Mouse (Mus musculus) right cerebral cortex, postnatal 14 days (tissue): ENCODE measurements around the gene Epyc.
"Not testable (repeated sequence)": the region's sequence is repeated elsewhere in the genome, so short reads cannot be mapped to it uniquely, and the experiment has no call there.

ENCODE experiments used
- DNase-seq: peaks from one replicate; pipeline ENCODE4 v3.0.0; 2022

The Epyc gene

DNA sequence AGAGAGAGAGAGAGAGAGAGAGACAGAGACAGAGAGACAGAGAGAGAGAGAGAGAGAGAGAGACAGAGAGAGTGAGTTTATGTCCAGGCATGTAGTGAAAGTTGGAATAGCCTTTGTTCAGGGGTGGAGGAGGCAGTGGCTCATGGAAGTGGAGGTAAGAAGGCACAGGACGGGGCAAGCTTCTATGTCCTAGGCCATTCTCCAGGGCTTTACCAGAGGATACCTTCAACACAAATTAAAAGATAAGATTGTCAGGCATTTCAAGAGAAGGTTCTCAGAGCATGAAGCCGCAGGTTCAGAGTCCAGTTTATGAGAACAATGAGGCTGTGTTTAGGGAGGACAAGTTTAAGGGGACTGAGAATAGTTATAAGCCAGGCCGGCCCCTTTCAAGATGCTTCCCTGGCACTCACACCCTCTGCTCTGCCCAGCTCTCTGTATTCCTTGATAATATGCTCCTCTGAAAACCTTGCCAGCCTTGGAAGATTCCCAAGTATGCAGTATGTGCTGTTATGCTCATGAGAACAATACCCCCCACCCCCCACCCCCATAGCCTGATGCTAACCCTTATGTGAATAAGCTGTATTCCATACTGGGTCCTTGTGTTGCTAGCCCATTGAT is 71.5 kb downstream of the Epyc start:
- no peak for DNase-seq

GRCm38 (mm10) chr10:97717233-97717632 is 73.4 kb downstream of the Epyc start:
- no peak for DNase-seq

DNA sequence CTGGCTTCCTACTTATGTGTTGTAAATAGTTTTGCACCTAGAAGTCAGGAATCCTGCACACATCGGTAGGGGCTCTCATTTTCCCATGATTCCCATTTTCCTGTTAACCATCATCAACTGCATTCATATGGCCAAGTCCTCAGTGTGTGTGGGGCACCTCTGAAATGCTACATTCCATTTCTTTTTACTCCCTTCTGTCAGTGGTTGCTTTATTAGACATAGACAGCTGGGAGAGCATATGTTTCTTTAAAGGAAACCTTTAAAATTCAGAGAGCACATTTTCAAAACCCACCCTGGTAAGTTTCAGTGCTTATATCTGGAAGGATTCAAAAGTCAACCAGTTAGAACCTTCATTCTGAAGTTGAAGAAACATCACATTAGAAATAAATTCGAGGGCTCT is 74.2 kb downstream of the Epyc start:
- DNase-seq = no peak

DNA sequence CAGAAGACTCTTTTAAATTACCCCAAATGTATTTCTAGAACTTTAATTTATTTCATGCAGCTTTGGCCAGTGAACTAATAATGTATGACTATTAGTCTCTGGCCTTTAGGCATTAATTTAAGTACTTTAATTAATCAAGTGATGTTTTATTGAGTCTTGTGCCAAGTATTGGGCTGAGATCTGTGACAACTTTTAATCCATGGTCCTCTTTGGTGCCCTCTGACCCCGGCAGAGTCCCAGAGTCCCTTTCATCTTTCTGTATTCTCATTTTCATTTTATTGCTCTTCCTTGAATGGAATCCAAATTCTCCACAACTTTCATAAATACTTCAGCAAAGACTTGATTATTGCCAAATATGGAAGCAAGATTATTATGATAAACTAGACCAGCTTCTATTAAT is 76.8 kb downstream of the Epyc start:
- DNase-seq = no peak

DNA sequence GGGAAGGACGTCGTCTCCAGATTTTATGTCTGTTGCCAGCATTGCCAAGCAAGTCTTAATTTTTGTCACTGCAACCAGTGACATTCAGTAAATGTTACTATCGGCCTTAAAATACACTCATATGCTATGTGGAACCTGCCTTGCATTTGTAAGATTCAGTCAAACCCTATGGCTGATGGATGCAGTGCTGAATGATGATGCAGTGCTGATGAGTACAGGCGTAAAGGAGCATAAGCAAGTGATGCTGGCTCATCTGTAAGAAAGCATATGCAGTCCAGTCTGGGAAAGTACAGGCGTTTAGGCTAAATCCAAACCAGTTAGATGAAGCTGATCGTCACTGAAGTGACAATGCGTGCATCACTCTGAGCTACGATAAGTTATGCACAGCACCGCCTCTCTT is 78.8 kb downstream of the Epyc start:
- no peak for DNase-seq

DNA sequence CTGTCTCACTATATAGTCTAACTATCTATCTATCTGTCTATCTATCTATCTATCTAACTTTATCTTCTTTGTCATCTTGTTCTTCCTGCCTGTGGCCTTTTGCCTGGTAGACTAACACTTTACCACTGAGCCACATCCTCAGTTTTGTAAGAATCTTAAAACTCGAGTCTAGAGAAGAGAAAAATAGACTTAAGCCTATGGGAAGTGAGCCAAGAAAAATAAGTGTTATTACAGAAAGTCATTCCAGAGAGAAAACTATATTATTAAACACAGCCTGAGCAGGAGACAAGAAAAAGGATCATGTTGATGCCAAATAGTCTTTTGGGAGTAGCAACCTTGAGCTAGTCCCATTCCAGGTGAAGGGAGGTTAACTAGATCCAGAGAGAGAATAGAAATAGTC is 82.1 kb downstream of the Epyc start:
- DNase-seq = no peak

DNA sequence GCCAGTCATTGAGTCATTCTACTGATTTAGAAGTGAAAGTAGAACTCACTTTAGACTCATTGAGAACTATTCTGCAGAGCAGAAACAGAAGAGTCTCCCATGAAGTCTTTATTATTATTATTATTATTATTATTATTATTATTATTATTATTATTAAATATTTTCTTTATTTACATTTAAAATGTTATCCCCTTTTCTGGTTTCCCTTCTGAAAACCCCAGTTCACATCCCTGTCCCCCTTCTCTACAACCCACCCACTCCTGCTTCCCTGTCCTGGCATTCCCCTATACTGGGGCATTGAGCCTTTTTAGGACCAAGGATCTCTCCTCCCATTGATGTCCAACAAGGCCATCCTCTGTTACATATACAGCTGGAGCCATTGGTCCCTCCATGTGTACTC is 82.8 kb downstream of the Epyc start, which contains the start of gene C030005K15Rik:
Gene C030005K15Rik, minus strand, starts transcription at position 101 of the 400 bp plus-strand sequence.
- not testable (repeated sequence) for DNase-seq
